Mouse (Mus musculus) adrenal gland, postnatal 36 days (tissue): ENCODE results near the gene Lifr. TPM values are rescaled to one million over a fixed set of nuclear protein-coding genes. Genes with fewer than 3 reads are reported as not detected.

ENCODE experiments used
- DNase-seq, 2 experiments: peaks; one replicate each; pipeline ENCODE4 v3.0.0; 2021; ENCODE audit warnings: mixed read lengths in 1 of 2
- long read RNA-seq, 2 experiments: library from polyadenylated mRNA; stranded (forward); transcript quantifications; one replicate each; pipeline ENCODE4 v2.0.0; 2021; ENCODE audit warnings: borderline sequencing depth in 2 of 2
- total RNA-seq, 2 experiments: library from RNA; stranded (reverse); gene quantifications; 2 replicates each; pipeline ENCODE4 v1.2.3; 2021

Gene Lifr
- 10 to 100 TPM; 35.8 to 59.6 TPM for total RNA-seq
- long read RNA-seq, experiment 1, partial matches to known transcripts = 1 of 9 reads
- long read RNA-seq, experiment 1, other reads (novel, unspliced or antisense) = 8 of 9 reads
- long read RNA-seq, experiment 2, partial matches to known transcripts = 1 of 2 reads
- long read RNA-seq, experiment 2, other reads (novel, unspliced or antisense) = 1 of 2 reads

DNA sequence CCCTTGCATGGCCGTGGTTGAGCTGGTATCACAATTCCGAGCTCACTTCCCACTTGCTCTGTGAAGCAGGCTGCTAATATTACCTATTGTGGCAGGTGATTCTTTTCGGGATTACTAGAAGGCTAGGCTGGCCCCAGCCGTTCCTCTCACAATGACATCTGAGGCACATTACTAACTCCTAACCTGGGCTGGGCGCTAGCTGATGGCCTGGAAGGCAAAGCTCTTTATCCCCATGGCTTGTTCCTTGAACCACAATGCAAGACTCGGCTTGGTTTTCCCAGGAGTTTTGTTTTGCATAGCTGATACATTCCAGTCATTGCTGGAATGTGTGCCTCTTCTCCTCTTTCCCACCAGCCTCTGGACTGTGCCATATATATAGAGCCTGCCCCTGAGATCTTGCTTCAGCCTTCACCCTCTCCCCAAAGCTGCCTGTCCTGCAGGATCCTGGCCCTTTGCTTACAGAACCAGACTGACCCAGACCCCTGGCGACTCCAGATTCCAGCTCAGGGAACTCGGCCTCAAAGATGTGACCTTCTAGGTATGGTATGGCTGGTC, at the start of gene Lifr:
Lifr (plus strand) TSS at position 404 of the 555 bp plus-strand sequence.
- DNase-seq = no peak

DNA sequence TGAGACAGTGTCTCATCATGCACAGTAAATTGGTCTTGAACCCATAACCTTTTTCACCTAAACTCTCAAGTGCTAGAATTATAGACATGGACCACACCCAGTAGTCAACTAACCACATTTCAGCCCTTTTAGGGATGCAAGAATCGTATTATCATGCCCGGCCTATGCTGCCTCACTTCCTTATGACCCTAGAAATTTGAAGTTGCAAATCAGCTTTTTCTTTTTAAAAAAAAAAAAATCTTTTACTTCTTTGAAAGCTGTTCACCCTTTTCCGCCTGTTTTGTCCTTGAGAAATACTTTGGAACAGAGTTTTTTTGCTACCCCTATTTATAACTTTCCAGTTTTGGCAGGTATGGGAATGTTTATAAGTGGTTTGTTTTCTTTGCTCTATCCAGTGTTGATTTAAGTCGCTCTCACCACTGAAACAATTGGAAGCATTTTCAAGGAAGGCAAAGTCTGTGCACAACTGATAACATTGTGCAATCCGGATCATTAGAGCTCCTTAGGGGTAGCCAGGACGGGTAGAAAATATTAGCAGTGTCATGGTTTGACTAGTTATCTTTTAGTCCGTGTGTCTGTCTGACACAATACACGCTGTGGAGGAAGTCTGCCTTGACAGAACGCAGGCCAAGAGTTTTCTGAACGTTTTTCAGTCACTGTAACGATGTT, 46.2 kb upstream of the Lifr start:
- DNase-seq = no peak

DNA sequence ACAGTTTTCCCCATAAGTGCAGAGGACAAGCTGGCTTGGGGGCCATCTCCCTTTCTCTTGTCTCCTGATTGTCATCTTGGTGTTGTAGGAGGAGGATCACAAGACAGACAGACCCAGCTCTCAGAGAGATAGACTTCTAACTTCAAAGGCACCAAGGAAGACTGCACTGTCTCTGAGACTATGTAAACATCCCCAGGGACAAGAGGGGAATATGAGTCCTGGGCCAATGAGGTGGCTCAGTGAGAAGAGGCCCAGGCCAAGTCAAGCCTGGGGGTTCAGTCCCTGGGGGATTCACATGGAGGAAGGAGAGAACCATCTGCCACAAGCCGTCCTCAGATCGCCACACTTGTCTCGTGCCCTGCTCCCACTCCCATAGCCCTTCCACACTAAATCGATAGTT, 45.4 kb upstream of the Lifr start:
- no peak for DNase-seq

DNA sequence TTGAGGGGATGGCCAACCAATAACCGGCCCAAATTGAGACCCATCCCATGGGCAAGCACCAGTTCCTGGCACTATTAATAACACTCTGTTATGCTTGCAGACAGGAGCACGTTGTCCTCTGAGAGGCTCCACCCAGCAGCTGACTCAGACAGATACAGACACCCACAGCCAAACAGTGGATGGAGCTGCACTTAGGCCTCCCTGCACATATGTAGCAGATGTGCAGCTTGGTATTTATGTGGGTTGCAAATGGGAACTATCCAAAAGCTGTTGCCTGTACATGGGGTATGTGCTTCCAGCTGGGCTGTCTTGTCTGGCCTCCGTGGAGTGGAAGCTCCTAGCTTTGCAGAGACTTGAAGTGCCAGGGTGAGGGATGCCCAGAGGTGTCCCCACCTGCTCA, 42.5 kb upstream of the Lifr start:
- no peak for DNase-seq

DNA sequence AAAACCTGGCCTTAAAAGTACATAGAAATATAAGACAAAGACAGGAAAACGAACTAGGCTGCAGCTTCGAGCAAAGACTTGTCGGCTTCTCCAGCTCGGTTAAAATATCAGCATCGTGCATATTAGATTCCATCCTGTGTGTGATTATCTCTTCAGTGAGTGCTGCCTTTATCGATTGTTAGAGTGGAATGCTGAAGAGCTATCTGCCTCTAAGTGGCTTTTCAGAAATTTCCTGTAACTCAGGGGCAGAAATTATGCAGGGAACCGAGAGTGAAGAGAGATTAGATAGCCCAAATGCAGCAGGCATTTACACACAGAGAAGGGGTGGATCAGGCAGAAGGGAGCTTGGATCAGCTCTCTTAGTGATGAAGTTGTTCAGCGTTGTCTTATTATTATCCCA, 41.5 kb upstream of the Lifr start:
- DNase-seq = no peak

DNA sequence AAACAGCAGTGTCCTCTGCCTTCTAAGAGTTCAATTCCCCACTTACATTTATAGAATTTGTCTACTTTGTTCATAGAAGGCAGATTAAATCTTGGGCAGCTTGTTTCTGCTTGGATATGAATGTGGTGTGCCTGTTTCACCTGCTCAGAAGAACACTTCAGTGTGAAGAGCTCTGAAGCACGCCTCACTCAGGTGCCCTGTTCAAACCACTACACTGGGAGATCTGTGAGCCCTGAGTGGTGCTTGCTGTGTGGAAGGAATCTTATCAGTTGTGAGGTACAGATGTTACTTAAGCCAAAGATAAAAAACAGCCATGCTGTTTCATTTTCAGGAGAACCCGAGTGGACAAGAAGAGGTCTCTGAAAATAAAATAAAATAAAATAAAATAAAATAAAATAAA, 38.7 kb upstream of the Lifr start:
- no peak for DNase-seq

DNA sequence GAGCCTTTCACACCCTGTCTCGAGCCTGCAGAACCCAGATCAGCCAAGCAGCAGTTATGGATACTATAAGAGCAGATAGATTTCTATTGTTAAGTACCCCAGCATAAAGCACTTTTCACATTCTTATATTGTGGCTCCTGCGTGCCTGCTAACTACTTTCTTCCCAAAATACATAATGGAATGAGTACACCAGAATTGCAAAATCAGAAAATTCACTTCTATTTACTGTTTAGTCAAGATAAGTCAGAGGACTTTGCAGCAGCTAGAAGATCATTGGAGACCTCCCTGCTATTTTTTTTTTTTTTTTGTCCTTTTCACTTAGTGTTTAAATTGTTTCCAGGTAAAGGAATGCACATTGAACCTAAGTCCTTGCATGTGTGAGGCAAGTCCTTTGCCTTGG, 38.3 kb upstream of the Lifr start:
- DNase-seq = no peak

DNA sequence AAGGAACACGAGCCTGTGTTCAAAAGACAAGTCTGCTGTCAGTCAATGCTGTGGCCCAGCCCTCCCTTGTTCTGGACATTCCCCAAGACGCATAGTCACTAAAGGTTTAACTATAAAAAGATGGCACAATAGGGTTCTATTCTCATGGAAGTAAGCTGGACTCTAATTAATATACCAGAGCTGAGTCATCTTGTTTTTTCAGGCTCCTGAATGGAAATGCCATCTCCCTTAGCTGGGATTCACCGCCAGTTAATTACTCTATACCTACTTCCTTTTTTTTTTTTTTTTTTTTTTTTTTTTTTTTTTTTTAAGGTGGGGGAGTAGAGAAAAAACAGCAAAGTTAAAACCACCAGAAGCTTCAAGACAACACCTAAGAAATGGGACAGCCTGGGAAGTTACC, 33.6 kb upstream of the Lifr start:
- no peak for DNase-seq

DNA sequence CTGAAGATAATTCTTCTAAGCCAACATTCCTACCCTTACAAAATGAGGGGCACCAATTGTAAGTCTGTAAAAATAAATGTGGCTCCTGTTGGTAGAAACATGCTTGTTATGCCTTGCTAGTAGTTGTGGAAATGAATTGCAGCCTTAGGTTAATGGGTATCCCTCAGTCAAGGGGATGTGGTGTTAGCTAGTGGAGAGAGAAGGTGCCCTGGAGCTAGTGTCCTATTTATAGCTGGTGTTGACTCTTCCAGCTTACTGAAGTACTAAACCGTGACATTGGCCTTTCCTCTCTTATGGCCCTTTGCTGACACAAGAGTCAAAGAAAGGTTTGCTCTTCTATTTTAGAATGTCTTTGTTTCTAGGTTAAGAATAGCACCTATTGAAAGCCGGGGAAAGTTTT, 29.9 kb upstream of the Lifr start:
- DNase-seq = no peak

DNA sequence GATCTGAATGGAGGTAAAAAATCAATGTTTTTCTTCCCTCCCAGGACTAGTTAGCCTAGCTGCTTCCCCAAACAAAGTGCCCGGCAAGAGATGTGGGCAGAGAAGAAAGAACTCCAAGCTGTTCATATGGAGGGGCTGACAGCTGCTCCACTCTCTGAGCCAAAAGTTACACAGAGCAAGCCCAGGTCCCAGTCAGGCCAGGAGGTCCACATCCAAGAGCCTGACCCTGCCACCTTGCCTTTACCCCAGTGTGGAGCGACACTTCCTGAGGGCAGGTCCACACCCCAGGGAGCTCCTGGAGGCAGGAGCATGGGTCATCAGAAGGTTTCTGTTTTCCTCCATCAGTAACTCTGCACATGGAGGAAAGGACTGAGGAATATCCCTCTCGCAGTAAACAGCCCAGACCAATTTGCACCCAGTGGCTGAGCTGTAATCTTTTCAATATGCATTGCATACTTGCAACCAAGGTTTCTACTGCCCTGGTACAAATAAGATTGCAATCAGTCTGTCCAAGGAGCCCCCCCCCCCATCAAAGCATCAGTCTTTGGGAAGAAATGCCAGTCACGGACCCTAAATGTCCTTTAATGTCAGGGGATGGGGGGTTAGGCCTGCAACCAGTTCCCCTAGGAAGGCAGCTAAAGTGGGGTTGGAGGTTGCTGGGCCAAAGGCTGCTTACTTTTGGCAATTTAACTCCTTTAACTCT, 28.3 kb upstream of the Lifr start:
- DNase-seq = no peak

DNA sequence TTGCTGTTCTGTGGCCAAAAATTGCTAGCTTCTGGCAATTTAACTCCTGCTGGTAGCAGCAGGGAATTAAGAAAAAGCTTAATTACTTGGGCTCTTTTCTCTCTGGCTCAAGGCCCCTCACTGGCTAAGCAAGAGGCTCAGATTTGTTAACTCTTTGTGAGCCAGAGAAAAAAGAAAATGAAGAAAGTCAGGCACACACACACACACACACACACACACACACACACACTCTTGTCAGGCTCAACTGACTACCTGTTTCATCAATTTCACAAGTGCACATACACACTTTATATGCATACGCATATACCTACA, 27.8 kb upstream of the Lifr start:
- DNase-seq = no peak

DNA sequence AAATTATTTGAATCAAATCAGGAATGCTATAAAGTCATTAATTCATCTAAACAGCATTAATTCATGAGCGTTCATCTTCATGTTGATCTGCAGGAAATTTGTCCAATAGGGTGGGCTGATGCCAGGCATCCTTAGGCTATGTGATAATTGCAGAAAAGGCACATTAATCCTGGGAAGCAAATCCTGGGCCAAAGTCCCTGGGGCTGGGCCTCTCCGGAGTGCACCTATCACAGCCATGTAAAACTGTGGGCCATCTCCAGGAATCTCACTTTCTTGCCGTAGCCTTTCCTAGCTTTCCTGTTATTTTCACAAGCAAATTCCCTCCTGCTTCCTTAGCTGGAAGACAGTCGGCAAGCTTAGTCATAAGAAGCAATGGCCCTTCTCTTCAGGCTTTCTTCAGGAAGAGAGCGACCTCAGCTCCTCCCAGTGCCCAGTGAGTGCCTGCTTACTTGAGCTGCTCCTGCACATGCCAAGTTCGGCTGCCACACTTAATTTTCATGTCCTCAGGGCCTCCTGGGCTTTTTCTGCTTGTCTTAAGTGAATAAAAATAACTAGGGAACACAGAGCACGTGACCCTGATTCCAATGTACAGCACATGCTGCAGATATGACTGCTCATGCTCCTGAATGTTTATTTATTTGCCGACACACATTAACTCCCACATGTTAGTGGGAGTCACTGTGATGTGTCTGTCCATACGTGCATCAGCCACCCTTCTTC, 26.7 kb upstream of the Lifr start:
- no peak for DNase-seq

DNA sequence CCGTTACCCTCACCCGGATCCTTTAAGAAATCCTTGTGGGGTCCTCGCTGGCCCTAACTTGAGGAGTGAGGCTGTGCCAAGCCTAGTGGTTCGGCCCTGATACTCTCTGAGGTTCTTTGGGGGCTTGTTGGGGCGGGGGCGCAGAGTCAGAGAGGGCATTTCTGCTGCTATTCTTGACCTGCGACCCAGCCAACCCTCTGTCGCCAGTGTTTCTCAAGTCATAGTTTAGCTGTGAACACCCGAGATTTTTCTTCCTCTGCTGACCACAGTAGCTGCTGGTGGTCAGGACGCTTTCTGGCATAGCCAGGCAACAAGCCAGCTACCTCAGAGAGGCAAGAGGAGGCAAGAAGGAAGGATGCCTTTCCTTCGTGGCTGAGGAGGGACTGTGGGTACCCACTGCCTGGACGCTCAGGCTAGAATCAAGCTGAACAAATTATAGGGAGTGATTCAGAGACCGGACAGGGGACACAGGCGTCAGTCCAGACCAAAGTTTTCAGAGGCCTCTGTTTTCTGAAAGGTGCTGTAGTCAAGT, 25.4 kb upstream of the Lifr start:
- DNase-seq = no peak

DNA sequence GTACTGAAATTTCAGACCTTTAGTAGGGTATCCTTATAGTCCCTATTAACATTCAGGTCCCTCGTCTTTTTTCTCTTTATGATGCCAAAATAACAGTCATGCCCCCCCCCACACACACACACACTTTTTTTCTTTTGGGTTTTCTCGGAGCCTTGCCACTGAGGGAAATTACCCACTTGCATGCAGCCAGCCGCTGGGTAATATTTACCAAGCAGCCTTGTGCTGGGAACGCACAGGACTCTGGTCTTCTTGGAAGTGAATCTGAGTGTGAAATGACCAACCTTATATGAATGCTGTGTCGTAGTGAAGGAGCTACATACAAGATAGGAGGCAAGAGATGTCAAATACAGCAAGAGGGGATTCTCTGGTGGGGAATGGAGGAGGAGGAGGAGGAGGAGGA, 24.8 kb upstream of the Lifr start:
- DNase-seq = no peak

DNA sequence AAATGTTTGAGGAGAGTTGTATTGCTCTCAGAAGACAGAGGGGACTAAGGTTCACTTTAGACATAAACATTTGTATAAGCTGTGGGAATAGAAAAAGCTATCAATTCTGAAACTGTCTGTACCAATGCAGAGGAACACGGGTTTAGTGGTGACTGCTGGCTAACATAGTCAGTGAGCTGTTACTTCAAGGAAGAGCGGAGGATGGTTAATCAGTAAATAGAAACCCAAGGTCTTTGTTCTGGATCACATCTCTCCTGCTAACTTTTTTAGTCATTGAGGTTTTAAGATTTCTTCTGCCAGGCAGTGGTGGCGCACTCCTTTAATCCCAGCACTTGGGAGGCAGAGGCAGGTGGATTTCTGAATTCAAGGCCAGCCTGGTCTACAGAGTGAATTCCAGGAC, 23.7 kb upstream of the Lifr start:
- no peak for DNase-seq

DNA sequence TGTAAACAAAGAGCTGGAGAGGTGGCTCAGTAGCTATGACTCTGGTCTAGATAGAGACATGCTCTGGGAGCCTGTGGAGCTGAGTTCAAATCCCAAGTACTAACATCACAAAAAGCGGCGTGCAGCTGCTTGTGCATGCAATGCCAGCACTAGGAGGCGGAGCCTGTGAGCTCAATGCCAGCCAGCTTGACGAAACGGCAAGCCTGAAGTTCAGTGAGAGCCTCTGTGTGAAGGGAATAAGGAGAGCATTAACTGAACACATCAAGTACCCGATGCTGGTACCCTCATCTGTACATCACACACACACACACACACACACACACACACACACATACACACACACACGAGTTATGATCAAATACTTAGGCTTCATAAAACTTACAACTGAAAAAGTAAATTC, 21.0 kb upstream of the Lifr start:
- peak; percentile 40 to 46 for DNase-seq

DNA sequence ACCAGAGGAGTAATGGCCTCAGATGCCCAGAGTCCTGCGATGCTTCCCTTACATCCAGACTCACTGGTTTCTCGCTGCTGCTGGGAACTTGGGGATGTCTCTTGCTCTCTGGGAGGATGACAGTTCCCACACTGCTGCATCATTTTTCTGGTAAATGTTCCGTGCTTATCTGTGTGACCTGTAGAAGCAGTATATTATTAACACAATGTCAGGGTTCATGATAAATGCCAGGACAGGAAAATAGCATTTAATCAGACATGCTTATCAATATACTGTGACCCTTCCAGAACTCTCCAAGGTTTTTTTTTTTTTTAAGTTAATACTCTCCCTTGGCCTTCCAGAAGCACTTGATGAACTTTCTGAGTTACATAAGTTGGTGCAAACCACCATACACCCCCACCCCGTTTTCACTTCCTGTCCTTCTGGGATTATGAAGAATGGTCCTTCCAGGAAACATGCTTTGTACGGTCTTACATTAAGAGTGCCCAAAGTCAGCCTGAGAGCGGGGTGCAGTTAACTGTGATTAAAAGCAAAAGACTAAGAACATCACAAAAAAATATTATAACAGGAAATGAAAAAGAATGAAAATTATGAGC, 20.1 kb upstream of the Lifr start:
- no peak for DNase-seq

DNA sequence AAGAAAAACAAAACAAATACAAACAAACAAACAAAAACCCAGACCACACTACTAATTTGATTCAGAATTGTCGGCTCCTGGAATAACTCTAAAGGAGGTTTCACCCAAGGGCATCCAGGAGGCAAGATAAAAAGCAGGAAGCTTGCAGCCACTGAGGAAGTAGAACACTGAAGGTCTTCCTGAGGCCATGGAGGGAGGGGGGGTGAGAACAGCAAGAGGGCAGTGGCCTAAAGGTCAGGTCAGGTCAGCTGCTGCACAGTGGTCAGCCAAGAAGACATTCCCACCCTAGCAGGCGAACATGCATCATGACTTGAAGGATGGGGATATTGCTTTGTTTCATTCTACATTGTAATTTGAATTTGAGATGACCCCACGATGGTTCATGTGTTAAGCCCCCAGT, 17.1 kb upstream of the Lifr start:
- peak; percentile 14 to 58 for DNase-seq

DNA sequence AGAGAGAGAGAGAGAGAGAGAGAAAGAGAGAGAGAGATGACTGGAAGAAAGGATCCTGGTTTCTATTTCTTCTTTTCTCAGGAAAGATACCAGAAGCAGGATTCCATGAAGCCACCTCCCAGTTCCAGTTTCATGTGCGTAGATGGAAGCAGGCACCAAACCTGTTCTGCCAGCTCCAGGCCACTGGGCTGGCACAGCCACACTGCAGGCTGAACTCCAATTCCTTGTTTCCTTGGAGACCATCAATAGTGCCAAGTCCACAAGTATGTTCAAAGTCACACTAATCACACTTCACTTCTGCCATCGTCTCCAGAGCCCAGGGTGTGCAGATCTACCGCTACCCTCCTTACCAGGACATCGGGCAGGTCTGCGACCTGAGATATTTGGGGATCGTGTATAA, 15.2 kb upstream of the Lifr start:
- no peak for DNase-seq

DNA sequence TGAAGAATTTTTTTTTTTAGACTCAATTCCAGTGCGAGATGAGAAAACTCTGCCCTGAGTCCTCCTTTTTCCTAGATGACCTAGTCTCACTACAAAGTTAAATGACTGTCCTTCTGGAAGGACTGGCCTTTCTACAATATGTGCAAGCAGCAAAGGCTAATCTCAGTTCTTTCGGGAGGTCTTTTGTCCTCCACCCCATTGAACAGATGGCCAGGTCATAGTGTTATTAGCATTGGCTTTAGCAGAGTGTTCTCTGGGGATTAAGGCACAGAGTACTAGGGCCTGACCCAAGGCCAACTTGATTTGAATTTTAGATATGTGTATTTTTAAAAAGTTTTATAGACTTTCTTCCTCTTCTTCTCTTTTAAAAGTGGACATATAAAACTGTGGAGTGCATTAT, 12.1 kb upstream of the Lifr start:
- no peak for DNase-seq

DNA sequence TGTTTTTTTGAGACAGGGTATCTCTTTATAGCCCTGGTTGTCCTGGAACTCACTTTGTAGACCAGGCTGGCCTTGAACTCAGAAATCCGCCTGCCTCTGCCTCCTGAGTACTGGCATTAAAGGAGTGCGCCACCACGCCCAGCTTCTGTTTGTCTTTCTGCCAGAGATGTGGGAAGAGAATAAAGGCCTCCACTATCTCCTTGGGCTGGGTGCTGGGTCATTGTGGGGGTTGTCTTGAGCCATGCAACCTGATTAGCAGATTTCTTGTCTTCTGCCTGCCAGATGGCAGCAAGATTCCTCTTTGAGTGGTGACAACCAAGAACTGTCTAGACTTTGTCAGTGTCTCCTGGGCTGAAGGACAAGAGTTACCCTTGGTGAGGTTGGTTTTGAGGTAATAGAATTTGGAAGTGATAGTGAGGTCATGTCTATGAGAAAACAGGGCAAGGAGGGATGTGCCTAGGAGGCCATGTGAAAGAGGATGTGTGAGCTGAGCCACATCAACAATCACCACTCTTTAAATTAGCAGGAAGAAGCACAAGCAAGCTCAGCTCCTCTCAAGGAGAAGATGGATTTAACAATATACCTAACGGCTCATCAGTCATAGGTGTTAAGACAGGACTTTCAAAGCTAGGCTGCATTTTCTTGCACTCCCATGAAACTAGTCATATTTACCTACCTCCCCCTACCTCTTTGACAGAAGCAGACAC, 10.6 kb upstream of the Lifr start:
- DNase-seq = no peak
